Mouse (Mus musculus) G1E-ER4 (cell line): ENCODE data around the gene Olfr830. TPM values are rescaled to one million over a fixed set of nuclear protein-coding genes. Genes with fewer than 3 reads are reported as not detected.

Source experiments
- GATA1 ChIP-seq: IDR thresholded peaks from one replicate; pipeline ENCODE4 v1.8.0; 2012; ENCODE audit warnings: low read length, inconsistent platforms
- polyA plus RNA-seq: library from polyadenylated mRNA; stranded (reverse); fragments of >175 nt; gene quantifications from 2 replicates; pipeline ENCODE4 v1.2.3, GENCODE M21; 2012

The Olfr830 gene
- polyA plus RNA-seq: not detected in 2 replicates

- TF ChIP-seq GATA1: no peak
Measured at GRCm38 (mm10) chr9:18874393-18874792, at the start of gene Olfr830. Gene Olfr830, plus strand, starts transcription at chr9:18874693.

DNA sequence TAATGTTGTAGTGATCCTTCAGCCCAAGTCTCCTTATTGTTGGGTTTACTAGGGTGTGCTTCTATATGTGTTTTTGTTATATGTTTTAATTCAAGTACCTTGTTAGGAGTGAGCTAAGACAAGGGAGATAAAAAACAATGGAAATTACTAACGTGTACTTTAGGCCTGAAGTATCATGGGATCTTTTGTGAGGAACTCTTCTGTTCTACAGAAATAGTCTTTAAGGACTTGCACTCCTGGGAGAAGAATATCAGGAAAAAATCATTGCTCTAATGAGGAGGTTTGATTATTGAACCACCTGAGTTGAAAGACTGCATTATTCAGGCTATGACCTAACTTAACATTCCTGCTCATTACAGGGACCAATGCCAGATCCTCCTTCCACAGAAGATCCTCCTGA is 19.9 kb upstream of the Olfr830 start, which contains the start of gene Olfr829:
Gene Olfr829 (plus strand): TSS at position 301 of the 400 bp plus-strand sequence.
- no peak for TF ChIP-seq GATA1

Other genes starting within 250 kb of the Olfr830 start
- not detected in 2 replicates for gene Muc16, start 200.2 kb upstream of the Olfr830 start, polyA plus RNA-seq
- not detected in 2 replicates for gene Olfr24, start 110.7 kb upstream of the Olfr830 start, polyA plus RNA-seq
- gene Olfr828, start 55.2 kb upstream of the Olfr830 start, polyA plus RNA-seq: not detected in 2 replicates
- gene Olfr829, start 19.8 kb upstream of the Olfr830 start, polyA plus RNA-seq: not detected in 2 replicates
- gene Olfr832, start 62.4 kb downstream of the Olfr830 start, polyA plus RNA-seq: not detected in 2 replicates
- not detected in 2 replicates for gene Olfr834, start 113.3 kb downstream of the Olfr830 start, polyA plus RNA-seq
- not detected in 2 replicates for gene Olfr835, start 158.0 kb downstream of the Olfr830 start, polyA plus RNA-seq
- gene Olfr836, start 245.7 kb downstream of the Olfr830 start, polyA plus RNA-seq: not detected in 2 replicates